Mouse (Mus musculus): ENCODE results near the gene B3gnt6.

DNA sequence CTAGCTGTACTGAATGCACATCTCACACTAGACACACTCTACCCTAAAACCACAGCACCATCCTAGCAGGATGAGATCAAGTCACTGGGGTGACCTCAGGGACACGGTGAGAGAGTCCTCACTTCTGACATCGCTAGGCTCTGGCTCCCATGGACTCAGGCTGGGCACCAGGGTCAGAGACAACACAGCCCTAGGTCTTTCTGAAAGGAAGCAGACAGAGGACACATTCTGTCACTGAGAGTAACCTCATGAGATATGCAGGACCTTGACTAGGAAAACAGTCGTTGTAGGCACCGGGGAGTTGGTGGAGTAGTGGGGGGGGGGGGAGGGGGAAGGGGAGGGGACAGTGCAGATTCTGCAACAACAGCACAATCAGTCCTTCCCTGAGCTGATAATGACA lies 25.9 kb downstream of the B3gnt6 start:
- TF ChIP-seq POLR2A (IDR thresholded peaks at IDR 0.05; ENCODE audit: extremely low read depth, insufficient read depth, low read length) (no peak), CTCF (IDR thresholded peaks at IDR 0.05; ENCODE audit: extremely low read depth, insufficient read depth, low read length) (no peak)
